Mouse (Mus musculus) CH12.LX (cell line): ENCODE results near the gene Pik3c2b.
"Not testable (repeated sequence)": the region's sequence is repeated elsewhere in the genome, so short reads cannot be mapped to it uniquely, and the experiment has no call there.

Source experiments
- CTCF ChIP-seq, 2 experiments: IDR thresholded peaks in 1 of 2; conservative IDR thresholded peaks in 1 of 2; 2 replicates each; pipeline ENCODE4 v1.5.1; 2011 to 2012; ENCODE audit warnings: low read depth in 2 of 2, low read length in 2 of 2, improper control_type of control experiment in 1 of 2, inconsistent platforms in 1 of 2, mild to moderate bottlenecking in 1 of 2, moderate library complexity in 1 of 2
- JUN ChIP-seq: IDR thresholded peaks from 2 replicates; pipeline ENCODE4 v1.6.1; 2011; ENCODE audit warnings: low read depth, mild to moderate bottlenecking, low read length, improper control_type of control experiment, moderate library complexity; ENCODE audit not compliant: insufficient read depth
- ZKSCAN1 ChIP-seq: IDR thresholded peaks from 2 replicates; pipeline ENCODE4 v1.6.1; 2012; ENCODE audit warnings: low read depth, inconsistent platforms, low read length, improper control_type of control experiment, borderline replicate concordance

- TF ChIP-seq JUN; ZKSCAN1; CTCF (conservative IDR thresholded peaks at IDR 0.05 in 1 of 2, IDR thresholded peaks at IDR 0.05 in 1 of 2; ENCODE audit: low read depth in 2 of 2, low read length in 2 of 2): not testable (repeated sequence)
Measured at GRCm38 (mm10) chr1:133023723-133024122, 21.7 kb upstream of the Pik3c2b start.
